Mouse (Mus musculus) forebrain, embryonic 10.5 days (tissue): ENCODE data around the gene Intu. TPM values are rescaled to one million over a fixed set of nuclear protein-coding genes. Genes with fewer than 3 reads are reported as not detected.

ENCODE experiments used
- DNase-seq: peaks from one replicate; pipeline ENCODE4 v3.0.0-alpha.2; 2017; ENCODE audit warnings: low spot score; ENCODE audit errors: extremely low spot score
- H3K27ac ChIP-seq: fragments of 300-500 bp; sonication (generic); 2 replicates; pipeline ENCODE4 v1.5.1; 2016; ENCODE audit warnings: mild to moderate bottlenecking
- H3K27me3 ChIP-seq: fragments of 300-500 bp; sonication (generic); 2 replicates; pipeline ENCODE4 v1.6.1; 2016; ENCODE audit warnings: mild to moderate bottlenecking; ENCODE audit not compliant: poor library complexity, severe bottlenecking
- H3K36me3 ChIP-seq: fragments of 300-500 bp; sonication (generic); replicated peaks from 2 replicates; pipeline ENCODE4 v1.6.1; 2016; ENCODE audit warnings: mild to moderate bottlenecking, moderate library complexity
- H3K4me1 ChIP-seq: fragments of 300-500 bp; sonication (generic); 2 replicates; pipeline ENCODE4 v1.6.1; 2016
- H3K4me3 ChIP-seq: fragments of 300-500 bp; sonication (generic); 2 replicates; pipeline ENCODE4 v1.5.1; 2016; ENCODE audit warnings: mild to moderate bottlenecking, moderate library complexity
- H3K9me3 ChIP-seq: fragments of 300-500 bp; sonication (generic); 2 replicates; pipeline ENCODE4 v1.6.1; 2016; ENCODE audit warnings: mild to moderate bottlenecking, moderate library complexity
- WGBS: fragments of 180-500 bp; shearing (Covaris S2); methylation state at CpG from one replicate; pipeline ENCODE4 v1.1.7; 2016; 5-methylcytosine and 5-hydroxymethylcytosine counted together
- polyA plus RNA-seq: library from polyadenylated mRNA; unstranded; fragments of >200 nt; fragmentation: Nextera tagmentation; extraction: Ambion mirVana; gene quantifications from 2 replicates; pipeline ENCODE4 v1.2.1, GENCODE M21; 2016

Intu gene
- polyA plus RNA-seq, 1 experiment from 2014 or later = 8.0 TPM

- no peak overlapping the region for H3K27ac ChIP-seq
- WGBS = 95% methylated on average over 2 of the region's 2 CpGs
- no peak overlapping the region for H3K4me3 ChIP-seq
Measured at GRCm38 (mm10) chr3:40695162-40695561, 164.1 kb downstream of the Intu start.

GRCm38 (mm10) chr3:40698834-40699233, 167.7 kb downstream of the Intu start:
- Histone ChIP-seq H3K4me1 (no peaks in the 10 kb centered on the region), H3K9me3 (no peaks in the 10 kb centered on the region), H3K27ac (no peak overlapping the region), H3K27me3 (no peaks in the 10 kb centered on the region), H3K36me3 (peaks cover 48% of the 10 kb centered on the region), H3K4me3 (no peak overlapping the region)
- no peak for DNase-seq
- 90% methylated on average over 3 of the region's 3 CpGs for WGBS

More at GRCm38 (mm10) chr3:40695162-40695561, 164.1 kb downstream of the Intu start:
- no peaks in the 10 kb centered on the region for H3K27me3 ChIP-seq
- no peaks in the 10 kb centered on the region for H3K4me1 ChIP-seq
- no peak for DNase-seq
- H3K36me3 ChIP-seq = peaks cover 61% of the 10 kb centered on the region
- H3K9me3 ChIP-seq = no peaks in the 10 kb centered on the region

- Histone ChIP-seq H3K27me3 (no peaks in the 10 kb centered on the region), H3K4me3 (no peak overlapping the region), H3K4me1 (no peaks in the 10 kb centered on the region), H3K9me3 (peaks cover 10% of the 10 kb centered on the region), H3K27ac (no peak overlapping the region), H3K36me3 (peaks cover 14% of the 10 kb centered on the region)
- DNase-seq = no peak
- 93% methylated on average over 5 of the region's 5 CpGs for WGBS
Measured at GRCm38 (mm10) chr3:40704816-40705430, 173.8 kb downstream of the Intu start.

GRCm38 (mm10) chr3:40708655-40709054, 177.6 kb downstream of the Intu start, which contains the start of gene Slc25a31:
Slc25a31 (plus strand) TSS chr3:40708855.
- Histone ChIP-seq H3K36me3 (peaks cover 6% of the 10 kb centered on the region; the same call in 1 of the 2 replicates), H3K27me3 (no peaks in the 10 kb centered on the region), H3K27ac (no peak within 1 kb of the TSS), H3K4me3 (no peak within 1 kb of the TSS), H3K4me1 (no peaks in the 10 kb centered on the region), H3K9me3 (peaks cover 10% of the 10 kb centered on the region)
- no peak for DNase-seq
- 92% methylated on average over 30 of the region's 30 CpGs for WGBS

GRCm38 (mm10) chr3:40716056-40716455, 185.0 kb downstream of the Intu start:
- WGBS = 70% methylated on average over 1 of the region's 1 CpGs
- no peaks in the 10 kb centered on the region for H3K27me3 ChIP-seq
- no peak for DNase-seq

GRCm38 (mm10) chr3:40719022-40719421, 187.9 kb downstream of the Intu start:
- H3K4me3 ChIP-seq = no peak overlapping the region
- H3K9me3 ChIP-seq = no peaks in the 10 kb centered on the region
- no peaks in the 10 kb centered on the region for H3K4me1 ChIP-seq
- no peaks in the 10 kb centered on the region for H3K27me3 ChIP-seq
- DNase-seq = no peak
- no peak overlapping the region for H3K27ac ChIP-seq
- no peaks in the 10 kb centered on the region for H3K36me3 ChIP-seq
- WGBS = 94% methylated on average over 3 of the region's 3 CpGs

More at GRCm38 (mm10) chr3:40716056-40716455, 185.0 kb downstream of the Intu start:
- Histone ChIP-seq H3K9me3 (no peaks in the 10 kb centered on the region), H3K27ac (no peak overlapping the region), H3K36me3 (no peaks in the 10 kb centered on the region), H3K4me1 (no peaks in the 10 kb centered on the region), H3K4me3 (no peak overlapping the region)

GRCm38 (mm10) chr3:40738381-40738912, 207.4 kb downstream of the Intu start:
- Histone ChIP-seq H3K9me3 (no peaks in the 10 kb centered on the region), H3K36me3 (no peaks in the 10 kb centered on the region)
- 91% methylated on average over 6 of the region's 6 CpGs for WGBS

GRCm38 (mm10) chr3:40744024-40744835, 213.1 kb downstream of the Intu start, which contains the start of gene Hspa4l:
Hspa4l (plus strand) TSS chr3:40744495.
- peaks cover 33% of the 10 kb centered on the region for H3K4me1 ChIP-seq
- peak within 1 kb of the TSS; percentile 94 for H3K27ac ChIP-seq
- 18% methylated on average over 16 of the region's 16 CpGs for WGBS
- peaks cover 7% of the 10 kb centered on the region; the same call in 1 of the 2 replicates for H3K27me3 ChIP-seq
- peak; percentile 25 for DNase-seq
- H3K4me3 ChIP-seq = peak within 1 kb of the TSS; percentile 90
- H3K9me3 ChIP-seq = no peaks in the 10 kb centered on the region
- no peaks in the 10 kb centered on the region for H3K36me3 ChIP-seq

More at GRCm38 (mm10) chr3:40738381-40738912, 207.4 kb downstream of the Intu start:
- Histone ChIP-seq H3K27me3 (peaks cover 4% of the 10 kb centered on the region; the same call in 1 of the 2 replicates), H3K4me3 (no peak overlapping the region), H3K4me1 (peaks cover under 1% of the 10 kb centered on the region; the same call in 1 of the 2 replicates), H3K27ac (no peak overlapping the region)
- no peak for DNase-seq

- H3K36me3 ChIP-seq = no peaks in the 10 kb centered on the region
- H3K27ac ChIP-seq = peak overlapping the region; percentile 94
- peak; percentile 89 for DNase-seq
- under 1% methylated on average over 71 of the region's 93 CpGs for WGBS
- peak overlapping the region; percentile 90 for H3K4me3 ChIP-seq
- H3K9me3 ChIP-seq = no peaks in the 10 kb centered on the region
- peaks cover 33% of the 10 kb centered on the region for H3K4me1 ChIP-seq
- peaks cover 7% of the 10 kb centered on the region; the same call in 1 of the 2 replicates for H3K27me3 ChIP-seq
Measured at GRCm38 (mm10) chr3:40744836-40745660, 214.0 kb downstream of the Intu start.

- H3K27me3 ChIP-seq = peaks cover 7% of the 10 kb centered on the region; the same call in 1 of the 2 replicates
- peak overlapping the region; percentile 90 for H3K4me3 ChIP-seq
- peaks cover 33% of the 10 kb centered on the region for H3K4me1 ChIP-seq
- H3K36me3 ChIP-seq = no peaks in the 10 kb centered on the region; the same call in 1 of the 2 replicates
- peak overlapping the region; percentile 94 for H3K27ac ChIP-seq
- peak; percentile 15 for DNase-seq
- no peaks in the 10 kb centered on the region for H3K9me3 ChIP-seq
- 2% methylated on average over 37 of the region's 37 CpGs for WGBS
Measured at GRCm38 (mm10) chr3:40745661-40746547, 214.8 kb downstream of the Intu start.
